Mouse (Mus musculus): ENCODE measurements around the gene Ankle1.

DNA sequence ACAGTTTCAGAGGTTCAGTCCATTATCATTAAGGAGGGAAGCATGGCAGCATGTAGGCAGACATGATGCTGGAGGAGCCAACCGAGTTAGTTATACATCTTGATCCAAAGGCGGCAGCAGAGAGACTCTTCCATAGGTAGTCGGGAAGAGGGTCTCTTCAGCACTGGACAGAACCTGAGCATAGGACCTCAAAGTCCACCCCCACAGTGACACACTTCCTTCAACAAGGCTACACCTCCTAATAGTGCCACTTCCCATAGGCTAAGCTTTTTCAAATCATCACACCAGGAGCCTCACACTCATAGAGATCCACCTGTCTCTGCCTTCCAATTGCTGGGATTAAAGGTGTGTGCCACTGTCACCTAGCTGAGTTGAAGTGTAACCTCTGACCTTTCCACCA lies 31.2 kb downstream of the Ankle1 start:
- TF ChIP-seq CTCF (IDR thresholded peaks at IDR 0.05; ENCODE audit: extremely low read depth, insufficient read depth, insufficient read length, insufficient replicate concordance) (no peak), POLR2A (IDR thresholded peaks at IDR 0.05; ENCODE audit: low read depth, low read length) (no peak)

Data from spleen, adult 2 months (tissue).